Mouse (Mus musculus): Measurements from ENCODE around the gene Ccdc9. TPM values are rescaled to one million over a fixed set of nuclear protein-coding genes. Genes with fewer than 3 reads are reported as not detected.

Gene Ccdc9
- total and polyA plus RNA-seq, 3 experiments = 63.6 to 97.1 TPM; not detected in 1

- H3K27ac ChIP-seq (ENCODE audit: control insufficient read depth, low read depth, low read length) = no peak overlapping the region
- H3K4me1 ChIP-seq (ENCODE audit: control insufficient read depth in 1 of 2, insufficient read depth in 2 of 2, low read length in 2 of 2) = peaks cover 0 to 12% of the 10 kb centered on the region in 2 experiments; a peak in 2 of 4 replicates
- DNase-seq (ENCODE audit: low read depth, low spot score) = no peak
- no peak overlapping the region for H3K9ac ChIP-seq (ENCODE audit: control insufficient read depth, low read depth, low read length, poor library complexity, severe bottlenecking)
- TF ChIP-seq USF1 (IDR thresholded peaks at IDR 0.05; ENCODE audit: low read depth, low read length) (no peak), NELFE (IDR thresholded peaks at IDR 0.05; ENCODE audit: low read depth, low read length) (no peak), E2F4 (IDR thresholded peaks at IDR 0.05; ENCODE audit: borderline replicate concordance, low read depth, low read length) (no peak), MEF2A (IDR thresholded peaks at IDR 0.05; ENCODE audit: extremely low read depth, insufficient replicate concordance, low read depth, low read length, poor library complexity, severe bottlenecking) (no peak), HCFC1 (IDR thresholded peaks at IDR 0.05; ENCODE audit: low read depth, low read length) (no peak), MAFK (IDR thresholded peaks at IDR 0.05; ENCODE audit: borderline replicate concordance, low read depth, low read length) (no peak), GATA1 (IDR thresholded peaks at IDR 0.05; ENCODE audit: low read depth, low read length) (no peak), GABPA (IDR thresholded peaks at IDR 0.05; ENCODE audit: low read depth, low read length) (no peak), USF2 (IDR thresholded peaks at IDR 0.05; ENCODE audit: borderline replicate concordance in 1 of 2, insufficient read depth in 1 of 2, low read depth in 1 of 2, low read length in 2 of 2) (no peak), MAZ (IDR thresholded peaks at IDR 0.05; ENCODE audit: low read depth, low read length) (no peak), CHD2 (IDR thresholded peaks at IDR 0.05; ENCODE audit: low read length) (no peak)
- H3K9me3 ChIP-seq (replicated peaks; ENCODE audit: insufficient read depth, low read length) = no peaks in the 10 kb centered on the region
- no peak overlapping the region for H3K4me3 ChIP-seq (ENCODE audit: control insufficient read depth in 1 of 2, insufficient read depth in 1 of 2, low read depth in 2 of 2, low read length in 2 of 2)
- peaks cover 0 to 6% of the 10 kb centered on the region in 2 experiments; a peak in 3 of 4 replicates for H3K36me3 ChIP-seq (ENCODE audit: control insufficient read depth in 1 of 2, insufficient read depth in 2 of 2, low read length in 2 of 2)
- H3K79me2 ChIP-seq (ENCODE audit: control insufficient read depth, insufficient read depth, low read length, poor library complexity) = peaks cover 12% of the 10 kb centered on the region
- H3K27me3 ChIP-seq (ENCODE audit: control insufficient read depth in 1 of 2, insufficient read depth in 2 of 2, low read length in 2 of 2) = no peaks in the 10 kb centered on the region
These were observed 2.6 kb downstream of the Ccdc9 start for GRCm38 (mm10) chr7:16284001-16284400.

- Histone ChIP-seq H3K9me3 (replicated peaks; ENCODE audit: insufficient read depth, low read length) (no peaks in the 10 kb centered on the region), H3K9ac (ENCODE audit: control insufficient read depth, low read depth, low read length, poor library complexity, severe bottlenecking) (no peak overlapping the region), H3K4me3 (ENCODE audit: control insufficient read depth in 1 of 2, insufficient read depth in 1 of 2, low read depth in 2 of 2, low read length in 2 of 2) (no peak overlapping the region), H3K36me3 (ENCODE audit: control insufficient read depth in 1 of 2, insufficient read depth in 2 of 2, low read length in 2 of 2) (peaks cover 0 to 6% of the 10 kb centered on the region in 2 experiments; a peak in 3 of 4 replicates), H3K27me3 (ENCODE audit: control insufficient read depth in 1 of 2, insufficient read depth in 2 of 2, low read length in 2 of 2) (no peaks in the 10 kb centered on the region), H3K4me1 (ENCODE audit: control insufficient read depth in 1 of 2, insufficient read depth in 2 of 2, low read length in 2 of 2) (peaks cover 0 to 12% of the 10 kb centered on the region in 2 experiments; a peak in 2 of 4 replicates), H3K79me2 (ENCODE audit: control insufficient read depth, insufficient read depth, low read length, poor library complexity) (peaks cover 12% of the 10 kb centered on the region), H3K27ac (ENCODE audit: control insufficient read depth, low read depth, low read length) (no peak overlapping the region)
- TF ChIP-seq E2F4 (IDR thresholded peaks at IDR 0.05; ENCODE audit: borderline replicate concordance, low read depth, low read length) (no peak), POLR2AphosphoS5 (IDR thresholded peaks at IDR 0.05; ENCODE audit: borderline replicate concordance, low read depth, low read length) (no peak), JUND (IDR thresholded peaks at IDR 0.05; ENCODE audit: low read depth, low read length) (no peak), TAL1 (IDR thresholded peaks at IDR 0.05; ENCODE audit: low read length) (no peak), USF1 (IDR thresholded peaks at IDR 0.05; ENCODE audit: low read depth, low read length) (no peak), MAFK (IDR thresholded peaks at IDR 0.05; ENCODE audit: borderline replicate concordance, low read depth, low read length) (no peak), POLR2A (IDR thresholded peaks at IDR 0.05; ENCODE audit: control insufficient read depth in 1 of 2, insufficient read depth in 1 of 2, low read depth in 1 of 2, low read length in 2 of 2, poor library complexity in 1 of 2) (no peak), CHD2 (IDR thresholded peaks at IDR 0.05; ENCODE audit: low read length) (no peak), GATA1 (IDR thresholded peaks at IDR 0.05; ENCODE audit: low read depth, low read length) (no peak), NRF1 (IDR thresholded peaks at IDR 0.05; ENCODE audit: insufficient read depth, low read depth, low read length, poor library complexity, severe bottlenecking) (no peak), HCFC1 (IDR thresholded peaks at IDR 0.05; ENCODE audit: low read depth, low read length) (no peak), CTCF (IDR thresholded peaks at IDR 0.05 in 2 of 3, conservative IDR thresholded peaks at IDR 0.05 in 1 of 3; ENCODE audit: control insufficient read depth in 1 of 3, insufficient read depth in 1 of 3, low read depth in 2 of 3, low read length in 3 of 3, poor library complexity in 1 of 3, severe bottlenecking in 1 of 3) (no peak), ELF1 (IDR thresholded peaks at IDR 0.05; ENCODE audit: low read depth, low read length) (no peak)
- DNase-seq (ENCODE audit: low read depth, low spot score) = no peak
These were observed 4.3 kb downstream of the Ccdc9 start for GRCm38 (mm10) chr7:16282334-16282733.
